Mouse (Mus musculus) midbrain, postnatal 0 days (tissue): ENCODE measurements around the gene Dand5. TPM values are rescaled to one million over a fixed set of nuclear protein-coding genes. Genes with fewer than 3 reads are reported as not detected.
A peak's percentile ranks its signal among the peaks of the same experiment; 100 is the strongest.

Experiments used
- ATAC-seq: fragments of 200-750 bp; cut with Nextera tagmentation; 2 replicates; pipeline ENCODE4 v1.8.0; 2017; ENCODE audit warnings: moderate number of reproducible peaks, mild to moderate bottlenecking, moderate TSS enrichment, moderate library complexity; ENCODE audit not compliant: low FRiP score
- DNase-seq: peaks from one replicate; pipeline ENCODE4 v3.0.0-alpha.2; 2015; ENCODE audit warnings: low spot score
- H3K27ac ChIP-seq: fragments of 300-500 bp; sonication (generic); 2 replicates; pipeline ENCODE4 v1.5.1; 2014; ENCODE audit warnings: low read depth, mild to moderate bottlenecking, low read length, mixed read lengths
- H3K27me3 ChIP-seq: fragments of 300-500 bp; sonication (generic); 2 replicates; pipeline ENCODE4 v1.6.1; 2014; ENCODE audit warnings: low read length, control low read depth, mixed read lengths; ENCODE audit not compliant: insufficient read depth
- H3K36me3 ChIP-seq: fragments of 300-500 bp; sonication (generic); 2 replicates; pipeline ENCODE4 v1.6.1; 2014; ENCODE audit warnings: low read length, control low read depth, mixed read lengths; ENCODE audit not compliant: insufficient read depth
- H3K4me1 ChIP-seq: fragments of 300-500 bp; sonication (generic); 2 replicates; pipeline ENCODE4 v1.6.1; 2014; ENCODE audit warnings: mild to moderate bottlenecking, control low read depth, antibody characterized with exemption, low read length, mixed read lengths; ENCODE audit not compliant: insufficient read depth
- H3K4me2 ChIP-seq: fragments of 300-500 bp; sonication (generic); 2 replicates; pipeline ENCODE4 v1.6.1; 2014; ENCODE audit warnings: low read depth, mild to moderate bottlenecking, low read length, mixed read lengths; ENCODE audit not compliant: poor library complexity, severe bottlenecking
- H3K4me3 ChIP-seq: fragments of 300-500 bp; sonication (generic); 2 replicates; pipeline ENCODE4 v1.5.1; 2014; ENCODE audit warnings: low read depth, mild to moderate bottlenecking, low read length, moderate library complexity
- H3K9ac ChIP-seq: fragments of 300-500 bp; sonication (generic); replicated peaks from 2 replicates; pipeline ENCODE4 v1.6.1; 2014; ENCODE audit warnings: mild to moderate bottlenecking, low read length, moderate library complexity, mixed read lengths; ENCODE audit not compliant: poor library complexity, severe bottlenecking
- H3K9me3 ChIP-seq: fragments of 300-500 bp; sonication (generic); 2 replicates; pipeline ENCODE4 v1.6.1; 2016; ENCODE audit warnings: low read length, control low read depth
- CTCF ChIP-seq: IDR thresholded peaks from 2 replicates; pipeline ENCODE4 v1.5.1; 2016; ENCODE audit warnings: antibody characterized with exemption, mild to moderate bottlenecking
- WGBS: fragments of 180-500 bp; shearing (Covaris S2); extraction: QIAGEN DNeasy Blood & Tissue Kit; methylation state at CpG from one replicate; pipeline ENCODE4 v1.1.7; 2014; 5-methylcytosine and 5-hydroxymethylcytosine counted together
- polyA plus RNA-seq: library from polyadenylated mRNA; unstranded; fragments of >200 nt; fragmentation: Nextera tagmentation; extraction: Ambion mirVana; gene quantifications from 2 replicates; pipeline ENCODE4 v1.2.1, GENCODE M21; 2015
- total RNA-seq: library from RNA; depleted of rRNA; stranded (reverse); fragments of >200 nt; gene quantifications from 2 replicates; pipeline ENCODE4 v1.2.3, GENCODE M21; 2014

Dand5 gene
- total and polyA plus RNA-seq, 2 experiments from 2014 or later = 7.6 to 12.6 TPM

GRCm38 (mm10) chr8:84846722-84847572, 24.3 kb upstream of the Dand5 start, which contains the start of gene Calr:
TSS of gene Calr (minus strand) at chr8:84846934.
- no peaks in the 10 kb centered on the region for H3K9me3 ChIP-seq
- peak; percentile 99 for ATAC-seq

GRCm38 (mm10) chr8:84846094-84846721, 23.6 kb upstream of the Dand5 start:
- no peaks in the 10 kb centered on the region for H3K9me3 ChIP-seq
- H3K9ac ChIP-seq = peak overlapping the region; percentile 81
- no peak for TF ChIP-seq CTCF
- peaks cover 35% of the 10 kb centered on the region for H3K36me3 ChIP-seq
- H3K27me3 ChIP-seq = no peaks in the 10 kb centered on the region
- DNase-seq = peak; percentile 19
- ATAC-seq = no peak; the same call in 1 of the 2 replicates
- H3K4me2 ChIP-seq = peak overlapping the region; percentile 89
- H3K27ac ChIP-seq = peak overlapping the region; percentile 91
- WGBS = under 1% methylated on average over 30 of the region's 30 CpGs
- peak overlapping the region; percentile 89 for H3K4me3 ChIP-seq
- H3K4me1 ChIP-seq = 0 out of 2 replicates have a peak, but pooled peaks cover 4% of the 10 kb centered on the region

More at GRCm38 (mm10) chr8:84846722-84847572, 24.3 kb upstream of the Dand5 start, which contains the start of gene Calr:
- Histone ChIP-seq H3K36me3 (peaks cover 29% of the 10 kb centered on the region), H3K4me2 (peak within 1 kb of the TSS; percentile 89), H3K4me1 (0 out of 2 replicates have a peak, but pooled peaks cover 4% of the 10 kb centered on the region), H3K4me3 (peak within 1 kb of the TSS; percentile 89), H3K9ac (peak within 1 kb of the TSS; percentile 81), H3K27me3 (no peaks in the 10 kb centered on the region), H3K27ac (peak within 1 kb of the TSS; percentile 91)
- TF ChIP-seq CTCF = peak; percentile 55
- DNase-seq = peak; percentile 100
- 1% methylated on average over 54 of the region's 55 CpGs for WGBS

DNA sequence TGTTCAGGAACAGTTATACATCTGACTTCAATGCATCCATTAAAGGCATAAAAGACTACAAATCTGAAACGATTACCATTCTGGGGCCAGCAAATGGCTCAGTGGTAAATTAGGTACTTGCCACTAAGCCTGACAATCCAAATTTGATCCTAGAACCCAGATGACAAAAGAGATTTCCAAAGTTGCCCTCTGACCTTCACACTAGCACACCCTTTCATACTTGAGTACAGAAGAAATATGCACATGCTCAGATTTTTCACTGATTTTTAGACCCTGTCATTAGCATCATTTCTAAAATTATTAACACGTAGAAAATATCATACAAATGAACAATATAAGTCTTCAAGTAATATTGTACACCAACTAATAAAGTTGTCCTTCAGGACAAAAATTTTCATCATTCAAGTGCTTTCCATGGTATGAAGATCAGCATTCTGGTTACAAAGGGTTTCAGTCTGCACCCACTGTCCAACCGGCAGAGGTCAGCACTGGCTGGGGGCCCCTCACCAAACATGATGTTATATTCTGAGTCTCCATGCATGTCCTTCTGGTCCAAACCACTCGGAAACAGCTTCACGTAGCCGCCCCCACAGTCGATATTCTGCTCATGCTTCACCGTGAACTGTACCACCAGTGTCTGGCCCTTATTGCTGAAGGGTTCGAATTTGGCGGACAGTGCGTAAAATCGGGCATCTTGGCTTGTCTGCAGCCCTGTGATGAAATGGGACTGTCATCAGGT, 22.9 kb upstream of the Dand5 start:
- TF ChIP-seq CTCF = peak; percentile 74
- ATAC-seq = no peak
- WGBS = 17% methylated on average over 12 of the region's 12 CpGs
- 0 out of 2 replicates have a peak, but pooled peaks cover 4% of the 10 kb centered on the region for H3K4me1 ChIP-seq
- no peaks in the 10 kb centered on the region for H3K27me3 ChIP-seq
- H3K9me3 ChIP-seq = no peaks in the 10 kb centered on the region
- peaks cover 35% of the 10 kb centered on the region for H3K36me3 ChIP-seq
- peak; percentile 57 for DNase-seq
- H3K27ac ChIP-seq = peak overlapping the region; percentile 91
- H3K9ac ChIP-seq = peak overlapping the region; percentile 81
- peak overlapping the region; percentile 89 for H3K4me3 ChIP-seq
- H3K4me2 ChIP-seq = peak overlapping the region; percentile 89

DNA sequence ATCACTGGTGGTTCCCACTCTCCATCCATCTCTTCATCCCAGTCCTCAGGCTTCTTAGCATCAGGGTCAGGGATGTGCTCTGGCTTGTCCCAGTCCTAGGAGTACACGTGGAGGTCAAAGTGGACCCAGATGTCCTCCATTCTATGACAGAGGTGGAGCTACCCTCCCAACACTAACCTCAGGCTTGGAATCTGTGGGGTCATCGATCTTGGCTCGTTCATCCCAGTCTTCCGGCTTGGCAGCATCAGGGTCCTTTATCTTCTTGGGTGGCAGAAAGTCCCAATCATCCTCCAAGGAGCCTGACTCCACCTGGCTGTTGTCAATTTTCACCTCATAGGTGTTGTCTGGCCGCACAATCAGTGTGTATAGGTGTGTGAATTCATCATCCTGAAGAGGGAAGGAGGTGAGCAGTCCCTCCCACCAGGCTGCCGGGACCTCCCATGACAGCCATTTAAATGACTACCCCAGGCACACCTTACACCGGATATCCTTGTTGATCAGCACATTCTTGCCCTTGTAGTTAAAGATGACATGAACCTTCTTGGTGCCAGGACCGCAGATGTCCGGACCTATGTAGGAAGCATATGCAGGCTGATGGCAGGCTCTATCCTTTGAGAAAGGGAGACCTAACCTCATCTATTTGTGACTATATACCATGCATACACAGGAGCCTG, 21.9 kb upstream of the Dand5 start:
- Histone ChIP-seq H3K27ac (no peak overlapping the region), H3K27me3 (no peaks in the 10 kb centered on the region), H3K4me2 (peak overlapping the region; percentile 89), H3K4me1 (peaks cover 5% of the 10 kb centered on the region; the same call in 1 of the 2 replicates), H3K9ac (peak overlapping the region; percentile 24; the same call in 1 of the 2 replicates), H3K4me3 (peak overlapping the region; percentile 89; the same call in 1 of the 2 replicates), H3K9me3 (no peaks in the 10 kb centered on the region), H3K36me3 (peaks cover 35% of the 10 kb centered on the region)
- WGBS = 89% methylated on average over 9 of the region's 9 CpGs
- TF ChIP-seq CTCF = no peak
- ATAC-seq = no peak
- no peak for DNase-seq

DNA sequence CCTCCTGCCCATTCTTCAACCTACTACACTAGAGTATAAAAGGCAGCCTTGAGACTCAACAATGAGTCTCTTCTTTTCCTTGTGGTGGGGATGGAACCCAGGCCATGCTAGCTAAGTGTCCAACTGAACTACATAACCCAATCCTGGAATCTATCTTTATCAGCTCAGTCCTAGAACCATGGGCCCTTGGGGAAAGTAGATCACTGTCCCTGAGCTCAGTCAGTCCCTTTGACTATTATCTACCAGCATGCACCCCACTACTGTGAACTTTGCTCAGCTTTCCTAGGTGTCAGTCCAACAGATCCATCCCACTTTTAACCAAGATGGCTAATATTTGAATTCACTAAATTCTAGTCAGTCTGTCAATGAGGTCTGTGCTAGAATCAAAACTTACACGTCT, 18.9 kb upstream of the Dand5 start:
- DNase-seq (no peak), ATAC-seq (no peak)
- Histone ChIP-seq H3K36me3 (peaks cover 55% of the 10 kb centered on the region), H3K9ac (no peak overlapping the region), H3K4me3 (no peak overlapping the region), H3K9me3 (no peaks in the 10 kb centered on the region), H3K27ac (0 out of 2 replicates have a peak overlapping the region, but pooled peaks have one; percentile 32), H3K4me1 (peaks cover 9% of the 10 kb centered on the region; the same call in 1 of the 2 replicates), H3K4me2 (no peak overlapping the region), H3K27me3 (no peaks in the 10 kb centered on the region)
- 82% methylated on average over 1 of the region's 1 CpGs for WGBS
- no peak for TF ChIP-seq CTCF
